Mouse (Mus musculus): Measurements from ENCODE around the gene Ppp1r14a.

DNA sequence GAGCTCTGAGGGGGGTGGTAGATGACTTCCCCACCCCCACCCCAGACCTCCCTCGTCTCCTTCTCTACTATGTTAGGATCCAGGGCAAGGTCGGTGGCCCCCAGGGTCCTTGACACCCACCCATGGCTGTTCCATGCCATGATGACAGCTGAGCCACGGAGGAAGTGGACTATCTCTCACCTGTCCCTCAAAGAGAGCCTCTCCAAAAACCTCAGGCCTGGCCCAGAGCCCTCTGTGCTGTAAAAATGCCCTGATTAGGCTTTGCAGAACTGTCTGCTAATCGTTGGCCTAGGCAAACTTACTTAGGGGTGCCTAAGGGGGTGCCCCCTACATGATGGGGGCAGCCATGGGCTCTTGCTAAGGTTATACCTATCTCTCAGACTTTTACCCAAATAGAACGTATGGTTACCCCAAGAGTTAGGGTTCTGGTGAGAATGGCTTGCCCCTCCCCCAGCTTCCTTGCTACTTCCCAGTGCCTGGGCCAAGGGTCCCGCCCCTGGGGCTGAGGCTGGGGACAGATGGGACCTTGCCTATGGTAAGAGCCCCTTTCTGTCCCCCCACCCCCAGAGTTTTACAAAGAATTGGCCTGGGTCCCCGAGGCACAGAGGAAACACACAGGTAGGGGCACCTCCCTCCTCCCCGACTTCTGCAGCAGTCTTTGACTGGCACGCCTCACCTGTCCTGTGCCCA lies 24.6 kb downstream of the Ppp1r14a start:
- TF ChIP-seq CTCF (IDR thresholded peaks at IDR 0.05; ENCODE audit: low read depth) (no peak), EP300 (IDR thresholded peaks at IDR 0.05; ENCODE audit: low read depth) (no peak)

All from liver, postnatal 0 days (tissue).